Mouse (Mus musculus) gastrocnemius, postnatal 4 days (tissue): ENCODE results near the gene Atg4b. TPM values are rescaled to one million over a fixed set of nuclear protein-coding genes. Genes with fewer than 3 reads are reported as not detected.
"Not testable (repeated sequence)": the region's sequence is repeated elsewhere in the genome, so short reads cannot be mapped to it uniquely, and the experiment has no call there.

ENCODE experiments used
- DNase-seq, 2 experiments: peaks; one replicate each; pipeline ENCODE4 v3.0.0; 2021 to 2022; ENCODE audit warnings: low spot score in 2 of 2, mixed read lengths in 2 of 2
- total RNA-seq, 2 experiments: library from RNA; stranded (reverse); gene quantifications; 2 replicates each; pipeline ENCODE4 v1.2.3; 2021

Gene Atg4b
- total RNA-seq, 2 experiments from 2014 or later: 41.7 to 46.7 TPM

DNA sequence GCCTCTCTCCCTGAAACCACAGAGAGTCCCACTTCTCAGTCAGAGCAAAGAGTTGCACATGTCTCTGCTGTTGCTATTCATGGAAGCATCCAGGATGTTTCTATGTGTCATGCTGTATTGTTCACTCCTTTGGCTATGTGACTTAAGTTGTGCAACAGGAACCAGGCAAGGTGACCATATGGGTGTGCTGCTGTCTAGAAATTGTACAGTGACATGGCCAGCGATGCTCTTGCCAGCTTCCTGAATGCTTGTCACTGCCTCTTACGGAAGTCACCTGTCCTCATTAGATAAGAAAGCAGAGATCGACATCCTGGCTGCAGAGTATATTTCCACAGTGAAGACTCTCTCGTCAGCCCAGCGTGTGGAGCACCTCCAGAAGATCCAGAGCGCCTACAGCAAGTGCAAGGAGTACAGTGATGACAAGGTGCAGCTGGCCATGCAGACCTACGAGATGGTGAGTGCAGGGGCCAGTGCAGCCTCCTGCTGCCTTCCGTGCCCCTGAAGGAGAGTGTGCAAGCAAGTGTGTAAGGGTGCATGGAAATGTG, 60.3 kb downstream of the Atg4b start:
- no peak for DNase-seq

DNA sequence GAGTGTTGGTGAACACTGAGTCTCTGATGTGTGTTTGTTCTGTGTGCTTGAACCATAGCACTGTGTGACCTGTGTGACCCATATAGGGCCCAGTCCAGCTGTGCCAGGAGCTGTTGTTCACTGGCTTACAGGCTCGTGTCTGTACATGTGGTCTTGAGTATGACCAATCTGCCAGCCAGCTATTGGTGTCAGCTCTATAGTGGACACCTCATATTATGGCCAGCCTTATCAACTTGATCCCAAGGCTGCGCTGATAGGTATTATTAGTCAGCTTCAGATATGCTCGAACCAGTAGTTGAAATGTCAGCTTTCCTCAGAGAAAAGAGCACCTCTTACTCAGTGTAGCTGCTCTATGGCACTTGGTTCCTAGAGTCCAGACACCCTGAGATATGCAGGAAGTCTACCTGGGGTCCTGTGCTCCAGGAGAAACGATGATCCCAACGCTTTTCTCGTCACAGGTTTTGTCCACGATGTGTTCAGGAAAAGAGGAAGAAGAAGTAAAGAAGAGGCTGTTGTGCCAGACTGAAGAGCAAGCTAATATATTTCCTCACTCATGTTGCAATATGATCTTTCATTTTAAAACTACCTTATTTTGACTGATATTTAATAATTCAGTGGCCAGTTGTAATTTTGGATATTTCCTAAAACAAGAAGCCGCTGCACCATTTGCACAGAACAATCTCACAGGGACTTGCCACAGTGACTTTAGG, 66.7 kb downstream of the Atg4b start:
- no peak for DNase-seq

- no peak for DNase-seq
Measured at GRCm38 (mm10) chr1:93818722-93819121, 67.4 kb downstream of the Atg4b start.

GRCm38 (mm10) chr1:93823796-93824495, 72.6 kb downstream of the Atg4b start:
- DNase-seq: no peak

DNA sequence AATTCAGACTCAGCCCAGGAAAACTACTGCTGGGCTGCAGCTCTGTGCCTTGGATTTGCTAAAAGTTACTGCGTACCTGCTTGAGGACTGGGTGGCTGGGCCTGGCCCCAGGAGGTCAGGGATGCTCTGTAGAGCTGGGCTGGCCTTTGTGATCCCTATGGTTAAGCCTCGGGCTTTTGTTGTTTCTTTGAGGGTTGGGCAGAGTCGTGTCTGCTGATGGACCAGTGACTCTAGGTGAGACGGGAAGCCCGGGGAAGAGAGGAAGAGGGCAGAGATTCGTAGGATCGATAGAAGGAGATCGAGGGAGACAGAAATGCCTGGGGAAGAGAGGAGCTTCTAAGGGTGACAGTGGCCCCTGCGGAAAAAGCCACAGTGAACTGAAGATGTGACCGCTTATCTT, 73.3 kb downstream of the Atg4b start, which contains the start of gene D2hgdh:
Gene D2hgdh (plus strand): TSS at position 301 of the 400 bp plus-strand sequence.
- no peak for DNase-seq

GRCm38 (mm10) chr1:93825105-93825674, 73.9 kb downstream of the Atg4b start:
- peak; percentile 83 to 91 for DNase-seq

GRCm38 (mm10) chr1:93825771-93826539, 74.7 kb downstream of the Atg4b start:
- no peak for DNase-seq

- DNase-seq: no peak
Measured at GRCm38 (mm10) chr1:93826540-93826835, 75.2 kb downstream of the Atg4b start.

- not testable (repeated sequence) for DNase-seq
Measured at GRCm38 (mm10) chr1:93832754-93833360, 81.6 kb downstream of the Atg4b start.

DNA sequence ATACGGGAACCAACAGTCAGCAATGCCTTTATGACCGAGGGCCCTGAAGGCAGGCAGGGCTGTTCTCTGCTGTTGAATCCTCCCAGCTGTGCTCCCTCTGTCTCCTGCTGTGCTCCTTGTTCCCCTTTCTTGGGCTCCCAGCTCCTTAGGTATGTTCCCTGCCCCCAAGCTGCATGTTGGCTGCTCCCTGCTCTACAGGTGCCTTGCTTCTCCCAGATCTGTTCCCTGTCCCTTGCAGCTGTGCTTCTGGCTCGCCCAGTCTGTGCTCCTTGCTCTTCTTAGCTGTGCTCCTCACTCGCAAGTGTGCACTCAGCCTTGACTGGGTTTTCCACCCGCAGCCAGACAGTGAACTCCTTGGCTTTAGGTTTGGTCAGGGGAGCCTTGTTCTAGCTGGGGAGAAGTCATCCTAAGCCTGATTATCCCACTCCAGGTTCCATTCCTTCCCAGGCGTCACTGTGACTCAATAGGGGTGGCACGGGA, 83.4 kb downstream of the Atg4b start:
- DNase-seq: no peak

DNA sequence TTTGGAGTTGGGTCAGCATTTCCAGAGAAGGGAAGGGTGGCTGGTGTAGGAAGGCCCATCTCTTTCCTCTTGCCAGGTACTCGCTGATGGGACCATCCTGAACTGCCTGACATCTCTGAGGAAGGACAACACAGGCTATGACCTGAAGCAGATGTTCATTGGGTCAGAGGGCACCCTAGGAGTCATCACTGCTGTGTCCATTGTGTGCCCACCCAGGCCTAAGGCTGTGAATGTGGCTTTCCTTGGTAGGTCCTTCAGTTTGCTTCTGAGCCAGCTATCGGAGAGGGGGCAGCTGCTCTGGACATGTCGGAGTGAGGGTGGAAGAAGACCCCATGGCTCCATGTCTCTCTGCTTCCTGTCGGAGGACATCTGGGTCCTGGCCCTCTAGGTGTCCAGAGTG, 83.9 kb downstream of the Atg4b start:
- DNase-seq: no peak

DNA sequence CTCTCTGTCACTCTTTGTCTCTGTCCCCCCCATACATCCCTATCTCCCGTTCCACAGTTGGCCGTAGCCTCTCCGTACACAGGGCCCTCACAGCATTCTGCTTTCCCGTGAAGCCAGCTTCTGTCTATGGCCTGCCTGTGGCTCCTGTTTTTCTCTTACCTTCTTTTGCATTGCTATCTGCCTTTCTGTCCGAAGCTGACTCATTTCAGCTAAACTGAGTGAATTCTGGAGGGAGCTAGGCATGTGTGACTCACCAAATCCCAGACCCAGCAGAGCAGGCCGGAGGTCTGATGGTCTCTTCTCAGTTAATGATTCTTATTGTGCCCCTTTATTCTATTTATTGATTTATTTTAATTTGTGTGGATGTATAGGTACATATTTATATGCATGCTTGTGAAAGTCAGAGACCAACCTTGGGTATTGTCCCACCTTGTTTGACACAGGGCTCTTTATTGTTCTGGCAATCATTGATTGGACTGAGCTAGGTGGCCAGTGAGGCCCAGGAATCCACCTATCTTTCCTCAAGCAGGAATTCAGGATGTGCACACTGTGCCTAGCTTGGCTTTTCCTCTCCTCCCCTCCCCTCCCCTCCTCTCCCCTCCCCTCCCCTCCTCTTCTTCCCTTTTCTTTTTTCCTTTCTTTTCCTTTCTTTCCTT, 84.7 kb downstream of the Atg4b start:
- no peak for DNase-seq

DNA sequence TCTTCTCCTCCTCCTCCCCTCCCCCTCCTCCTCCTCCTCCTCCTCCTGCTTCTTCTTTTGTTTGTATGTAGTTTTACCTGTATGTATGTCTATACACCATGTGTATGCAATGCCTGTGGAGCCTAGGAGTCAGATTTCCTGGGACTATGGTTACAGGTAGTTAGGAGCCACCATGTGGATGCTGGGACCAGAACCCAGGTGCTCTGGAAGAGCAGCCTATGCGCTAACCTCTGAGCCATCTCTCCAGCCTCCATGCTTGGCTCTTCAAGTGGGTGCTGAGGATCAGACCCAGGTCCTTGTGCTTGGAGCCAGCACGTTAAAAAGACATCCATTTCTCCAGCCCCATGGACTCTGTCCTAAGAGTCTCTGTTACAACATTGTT, 85.2 kb downstream of the Atg4b start:
- DNase-seq: no peak

- no peak for DNase-seq
Measured at GRCm38 (mm10) chr1:93837335-93837734, 86.0 kb downstream of the Atg4b start.

- DNase-seq: not testable (repeated sequence)
Measured at GRCm38 (mm10) chr1:93838569-93838968, 87.3 kb downstream of the Atg4b start.

Other genes with a start within 250 kb of the Atg4b start
- 10 to 100 TPM; 16.0 to 19.2 TPM for gene Farp2, start 239.4 kb upstream of the Atg4b start, total RNA-seq
- 100 to 1,000 TPM; 128 to 141 TPM for gene Stk25, start 92.8 kb upstream of the Atg4b start, total RNA-seq
- 10 to 100 TPM in 1 of 2 experiments, 1 to 10 TPM in 1; 9.4 to 11.4 TPM for gene Bok, start 65.8 kb upstream of the Atg4b start, total RNA-seq
- 10 to 100 TPM; 44.2 to 45.4 TPM for gene Thap4, start 3.4 kb downstream of the Atg4b start, total RNA-seq
- gene Dtymk, start 50.4 kb downstream of the Atg4b start, total RNA-seq: 10 to 100 TPM; 64.3 to 65.5 TPM
- 1 to 10 TPM; 6.5 to 7.9 TPM for gene Ing5, start 52.5 kb downstream of the Atg4b start, total RNA-seq
- gene D2hgdh, start 73.4 kb downstream of the Atg4b start, total RNA-seq: 10 to 100 TPM; 19.6 to 24.0 TPM
- under 1 TPM; 0.73 to 0.74 TPM for gene Gal3st2, start 109.8 kb downstream of the Atg4b start, total RNA-seq
- under 1 TPM in 1 of 2 experiments, not detected in 1; 0.12 TPM for gene Gal3st2b, start 166.8 kb downstream of the Atg4b start, total RNA-seq
- gene Gal3st2c, start 239.0 kb downstream of the Atg4b start, total RNA-seq: under 1 TPM in 1 of 2 experiments, not detected in 1; 0.05 TPM